Mouse (Mus musculus) G1E (cell line): Measurements from ENCODE around the gene Pgpep1l. TPM values are rescaled to one million over a fixed set of nuclear protein-coding genes. Genes with fewer than 3 reads are reported as not detected.

ENCODE experiments used
- ATAC-seq: 2 replicates; pipeline ENCODE4 v1.8.0; 2016; ENCODE audit warnings: mild to moderate bottlenecking; ENCODE audit not compliant: insufficient number of reproducible peaks, poor library complexity, low FRiP score, severe bottlenecking; ENCODE audit errors: extremely low read depth
- DNase-seq: peaks from one replicate; pipeline ENCODE4 v3.0.0; 2012; ENCODE audit warnings: low spot score
- H3K27me3 ChIP-seq: 2 replicates; pipeline ENCODE4 v1.6.1; 2012; ENCODE audit warnings: mild to moderate bottlenecking, low read length, inconsistent platforms; ENCODE audit not compliant: insufficient read depth
- H3K36me3 ChIP-seq: replicated peaks from 2 replicates; pipeline ENCODE3; 2012; ENCODE audit warnings: mild to moderate bottlenecking, inconsistent platforms
- H3K4me1 ChIP-seq: 2 replicates; pipeline ENCODE4 v1.6.1; 2012; ENCODE audit warnings: low read depth, low read length, inconsistent platforms, mixed read lengths; ENCODE audit not compliant: insufficient read depth
- H3K4me3 ChIP-seq: 2 replicates; pipeline ENCODE4 v1.5.1; 2012; ENCODE audit warnings: low read depth, mild to moderate bottlenecking, inconsistent platforms, low read length, moderate library complexity, mixed read lengths
- H3K9me3 ChIP-seq: replicated peaks from 2 replicates; pipeline ENCODE4 v1.6.1; 2012; ENCODE audit warnings: inconsistent platforms
- CTCF ChIP-seq: IDR thresholded peaks from 2 replicates; pipeline ENCODE4 v1.5.1; 2012; ENCODE audit warnings: low read depth, low read length, inconsistent platforms, mixed read lengths
- GATA1 ChIP-seq: IDR thresholded peaks from 2 replicates; pipeline ENCODE4 v1.6.1; 2012; ENCODE audit warnings: borderline replicate concordance, low read length, inconsistent platforms, mixed read lengths
- GATA2 ChIP-seq: IDR thresholded peaks from 2 replicates; pipeline ENCODE4 v1.6.1; 2012; ENCODE audit warnings: low read depth, low read length, inconsistent platforms, borderline replicate concordance
- POLR2AphosphoS5 ChIP-seq: IDR thresholded peaks from 2 replicates; pipeline ENCODE4 v1.6.1; 2012; ENCODE audit warnings: low read depth, low read length, inconsistent platforms; ENCODE audit not compliant: insufficient replicate concordance
- TAL1 ChIP-seq: conservative IDR thresholded peaks from 2 replicates; pipeline ENCODE4 v1.6.1; 2012; ENCODE audit warnings: low read depth, low read length, inconsistent platforms, mixed read lengths
- polyA plus RNA-seq: library from polyadenylated mRNA; stranded (reverse); fragments of >175 nt; gene quantifications from 2 replicates; pipeline ENCODE4 v1.2.3, GENCODE M21; 2012
- total RNA-seq, 2 experiments: library from RNA; stranded (forward) in 1 of 2; stranded (reverse) in 1 of 2; fragments of 200-1000 nt in 1 of 2; fragments of >200 nt in 1 of 2; fragmentation: Nextera tagmentation in 1 of 2; gene quantifications; 2 replicates each; pipeline ENCODE4 v1.2.3; 2014 to 2017

Pgpep1l gene
- total and polyA plus RNA-seq, 3 experiments = 0.47 TPM; not detected in 2

DNA sequence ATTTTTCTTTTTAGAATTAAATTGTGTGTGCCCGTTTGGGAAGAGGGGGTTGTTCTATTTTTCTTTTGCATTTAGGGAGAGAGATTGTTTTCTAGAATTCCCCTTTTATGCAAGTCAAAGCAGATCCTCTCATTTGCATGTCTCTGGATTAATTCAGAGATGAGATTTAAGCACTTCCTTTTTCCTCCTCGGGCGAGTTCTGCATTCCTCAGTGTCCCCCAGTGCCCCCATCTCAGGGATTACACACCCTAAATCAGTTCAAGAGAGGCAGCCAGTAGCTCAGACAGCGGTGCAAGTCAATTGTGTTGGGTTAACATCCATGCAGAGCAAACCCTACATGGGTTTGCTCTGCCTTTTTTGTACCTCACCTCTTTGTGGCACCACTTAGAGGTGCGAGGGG, 50.2 kb downstream of the Pgpep1l start:
- H3K36me3 ChIP-seq = peaks cover 85% of the 10 kb centered on the region
- no peak for TF ChIP-seq CTCF
- no peak for TF ChIP-seq POLR2AphosphoS5
- no peak for TF ChIP-seq TAL1
- TF ChIP-seq GATA2 = no peak
- TF ChIP-seq GATA1 = no peak

DNA sequence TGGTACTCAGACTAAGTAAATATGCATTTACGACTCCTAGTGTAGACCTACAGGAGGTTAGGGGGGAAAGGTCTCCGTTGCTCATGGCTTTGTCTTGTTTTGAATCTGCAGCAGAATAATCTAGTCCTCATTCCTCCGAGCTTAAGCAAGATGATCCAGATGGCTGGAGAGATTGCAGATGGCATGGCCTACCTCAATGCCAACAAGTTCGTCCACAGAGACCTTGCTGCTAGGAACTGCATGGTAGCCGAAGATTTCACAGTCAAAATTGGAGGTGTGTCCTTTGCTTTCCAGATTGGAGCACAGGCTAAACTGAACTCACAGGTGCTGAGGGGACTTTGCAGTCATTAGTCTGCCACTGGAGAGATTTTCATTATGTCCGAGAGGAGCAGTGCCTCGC, 52.1 kb downstream of the Pgpep1l start:
- Histone ChIP-seq H3K4me3 (no peak overlapping the region), H3K36me3 (peaks cover 85% of the 10 kb centered on the region), H3K4me1 (no peaks in the 10 kb centered on the region), H3K9me3 (peaks cover 5% of the 10 kb centered on the region), H3K27me3 (no peaks in the 10 kb centered on the region)
- no peak for ATAC-seq
- DNase-seq = no peak
- no peak for TF ChIP-seq TAL1

More for the DNA sequence above, 50.2 kb downstream of the Pgpep1l start:
- H3K27me3 ChIP-seq = no peaks in the 10 kb centered on the region
- peaks cover 2% of the 10 kb centered on the region; the same call in 1 of the 2 replicates for H3K9me3 ChIP-seq
- no peak for ATAC-seq
- H3K4me3 ChIP-seq = no peak overlapping the region
- DNase-seq = no peak
- no peaks in the 10 kb centered on the region for H3K4me1 ChIP-seq

DNA sequence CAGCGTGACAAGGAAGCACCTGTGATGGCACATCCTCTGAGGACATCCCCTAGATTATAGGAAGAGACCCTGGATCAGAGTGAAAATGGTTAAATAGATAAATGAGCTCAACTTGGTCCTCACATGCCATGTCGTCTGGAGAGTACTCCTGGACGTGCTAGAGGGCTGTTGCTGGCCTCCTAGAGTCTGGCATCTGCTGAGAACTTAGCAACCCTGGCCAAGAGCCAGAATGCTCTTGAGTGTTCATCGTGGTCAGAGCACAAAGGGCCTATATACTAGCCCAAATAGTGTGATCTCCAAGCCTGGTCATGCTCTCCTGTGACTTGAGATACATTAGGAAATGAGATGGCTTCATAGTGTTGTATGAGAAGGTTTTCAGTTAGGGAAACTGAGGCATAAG, 53.6 kb downstream of the Pgpep1l start:
- Histone ChIP-seq H3K4me3 (no peak overlapping the region), H3K27me3 (no peaks in the 10 kb centered on the region), H3K4me1 (no peaks in the 10 kb centered on the region), H3K9me3 (peaks cover 5% of the 10 kb centered on the region), H3K36me3 (peaks cover 78% of the 10 kb centered on the region)
- no peak for DNase-seq
- no peak for TF ChIP-seq GATA2
- no peak for TF ChIP-seq CTCF
- TF ChIP-seq TAL1 = no peak
- no peak for TF ChIP-seq GATA1
- no peak for TF ChIP-seq POLR2AphosphoS5
- no peak for ATAC-seq

DNA sequence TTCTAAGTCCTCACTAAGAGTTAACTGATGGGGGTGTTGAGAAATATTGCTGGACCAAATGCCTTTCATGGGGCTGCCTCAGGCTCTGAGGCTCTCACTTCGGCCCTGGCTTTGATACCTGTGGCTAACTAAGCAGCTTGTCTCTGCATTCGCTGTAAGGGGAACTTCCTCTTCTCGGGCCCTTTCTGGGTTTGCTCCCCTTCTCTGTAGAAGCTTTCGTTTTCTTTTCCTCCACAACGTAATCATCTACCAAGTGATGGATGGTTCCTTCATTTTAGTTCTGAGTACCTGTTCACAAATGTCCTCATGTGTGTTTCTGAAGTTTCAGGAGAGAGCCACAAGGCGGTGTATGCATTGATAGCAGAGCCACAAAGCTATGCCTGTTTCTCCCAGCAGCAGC, 55.0 kb downstream of the Pgpep1l start:
- DNase-seq (no peak), ATAC-seq (no peak)
- no peak overlapping the region for H3K4me3 ChIP-seq
- no peaks in the 10 kb centered on the region for H3K27me3 ChIP-seq
- peaks cover 5% of the 10 kb centered on the region for H3K9me3 ChIP-seq
- TF ChIP-seq CTCF (no peak), GATA1 (no peak), TAL1 (no peak), GATA2 (no peak)
- no peaks in the 10 kb centered on the region for H3K4me1 ChIP-seq
- H3K36me3 ChIP-seq = peaks cover 81% of the 10 kb centered on the region

DNA sequence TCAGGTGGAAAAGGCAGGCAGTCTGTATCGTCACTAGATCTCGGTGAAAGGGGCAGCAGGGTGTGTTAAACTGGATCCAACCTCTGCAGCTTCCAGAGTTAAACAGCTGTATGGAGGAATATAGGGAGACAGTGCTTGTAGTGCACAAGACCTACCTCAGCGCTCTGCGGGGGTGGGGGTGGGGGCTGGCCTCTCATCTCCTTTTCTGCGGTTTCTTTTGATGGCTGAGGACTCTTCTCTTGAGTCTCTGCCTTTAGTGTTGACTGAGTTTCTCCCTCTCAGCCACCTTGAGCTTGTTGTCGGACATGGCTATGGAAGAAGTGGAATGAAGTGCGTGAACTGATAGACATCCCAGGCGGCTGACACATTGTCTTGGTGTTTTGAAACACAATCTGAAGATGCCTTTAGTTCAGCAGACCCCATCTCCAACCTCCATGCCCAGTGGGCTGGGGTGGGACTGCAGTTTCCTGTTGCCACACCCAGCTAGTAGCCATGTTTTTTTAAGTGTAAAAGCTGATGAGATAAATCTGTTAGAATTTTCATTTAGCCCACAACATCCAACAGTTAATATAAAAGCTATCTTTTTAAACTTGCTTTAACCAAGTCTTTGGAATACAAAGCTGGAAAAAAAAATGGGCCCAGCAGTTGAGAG, 58.1 kb downstream of the Pgpep1l start:
- Histone ChIP-seq H3K4me1 (no peaks in the 10 kb centered on the region), H3K9me3 (peaks cover 6% of the 10 kb centered on the region), H3K36me3 (peaks cover 79% of the 10 kb centered on the region), H3K27me3 (no peaks in the 10 kb centered on the region), H3K4me3 (no peak overlapping the region)
- no peak for TF ChIP-seq GATA1
- TF ChIP-seq TAL1 = no peak
- no peak for TF ChIP-seq GATA2
- no peak for TF ChIP-seq POLR2AphosphoS5
- TF ChIP-seq CTCF = no peak
- DNase-seq = no peak
- no peak for ATAC-seq

DNA sequence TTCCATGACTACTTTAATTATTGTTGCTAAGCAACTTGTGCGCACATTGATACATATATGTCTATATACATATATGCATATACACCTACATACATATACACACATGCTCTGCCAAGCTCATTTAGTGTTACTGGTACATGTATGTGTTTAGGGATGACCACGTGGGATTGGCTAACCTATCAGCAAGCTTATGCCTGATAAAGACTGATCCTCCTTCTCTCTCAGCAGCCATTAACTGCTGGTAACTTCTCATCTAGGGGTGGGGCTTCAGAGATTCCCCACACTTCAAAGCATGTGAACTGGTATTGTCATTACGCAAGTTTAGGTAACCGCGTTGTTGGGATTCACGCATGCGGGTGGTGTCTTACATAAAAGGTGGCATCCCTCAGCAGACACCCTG, 64.4 kb downstream of the Pgpep1l start:
- DNase-seq = no peak
- peaks cover 82% of the 10 kb centered on the region for H3K36me3 ChIP-seq
- ATAC-seq = no peak
- H3K4me1 ChIP-seq = no peaks in the 10 kb centered on the region
- no peaks in the 10 kb centered on the region for H3K27me3 ChIP-seq
- TF ChIP-seq GATA1 (no peak), GATA2 (no peak), POLR2AphosphoS5 (no peak), CTCF (no peak), TAL1 (no peak)
- H3K9me3 ChIP-seq = peaks cover 3% of the 10 kb centered on the region
- no peak overlapping the region for H3K4me3 ChIP-seq
